ENCODE assay signal across 14 mouse cellular contexts in the genomic region with DNA sequence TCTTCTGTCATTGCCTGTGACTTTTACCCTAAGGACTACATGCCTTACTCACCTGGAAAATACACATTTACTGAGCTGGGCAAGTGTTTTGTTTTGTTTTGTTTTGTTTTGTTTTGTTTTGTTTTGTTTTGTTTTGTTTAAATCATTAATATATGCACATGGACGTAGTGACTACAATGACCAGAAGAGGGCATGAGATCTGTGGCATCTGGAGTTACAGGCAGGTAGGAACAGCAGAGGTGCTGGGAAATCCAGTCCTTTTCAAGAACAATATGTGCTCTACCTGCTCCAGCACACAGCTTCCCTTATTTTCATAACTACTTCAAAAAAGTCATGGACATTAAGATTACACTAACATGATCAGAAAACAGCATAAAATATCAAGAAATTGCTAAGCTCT.
A peak's percentile ranks its signal among the peaks of the same experiment; 100 is the strongest.
DNase-seq lines count a peak whose midpoint lies in the region; ATAC-seq and TF ChIP-seq lines count a peak whose summit lies in the region.
"Had no signal": no experiment of that assay in that cellular context is flagged by ENCODE, and none has a peak within 500 bp of the region (broad histone marks: within the 10 kb centered on the region; RNA-seq: fewer than 3 reads in every experiment).

No protein-coding gene starts in this region.

- H3K4me3 ChIP-seq in kidney, embryonic 15.5 days (replicated peaks), result no peak overlapping the region
- no peak overlapping the region for H3K4me3 ChIP-seq in midbrain, postnatal 0 days (ENCODE audit: low read depth, low read length)
- no peak overlapping the region for H3K4me3 ChIP-seq in midbrain, embryonic 10.5 days
- H3K4me3 ChIP-seq: midbrain, embryonic 12.5 days had no signal

- H3K36me3 ChIP-seq in kidney, embryonic 15.5 days, result no peaks in the 10 kb centered on the region
- H3K36me3 ChIP-seq in midbrain, postnatal 0 days (ENCODE audit: insufficient read depth, low read length), result no peaks in the 10 kb centered on the region
- H3K36me3 ChIP-seq in midbrain, embryonic 10.5 days, result no peaks in the 10 kb centered on the region
- H3K36me3 ChIP-seq: midbrain, embryonic 12.5 days had no signal

- no peaks in the 10 kb centered on the region for H3K4me1 ChIP-seq in kidney, embryonic 15.5 days
- H3K4me1 ChIP-seq in midbrain, postnatal 0 days (ENCODE audit: insufficient read depth, low read length), result no peaks in the 10 kb centered on the region
- no peaks in the 10 kb centered on the region for H3K4me1 ChIP-seq in midbrain, embryonic 10.5 days
- H3K4me1 ChIP-seq: midbrain, embryonic 12.5 days had no signal

- TF ChIP-seq CTCF in midbrain, postnatal 0 days (IDR thresholded peaks at IDR 0.05), result peak; percentile 15; the same call in 1 of the 2 replicates

- WGBS in kidney, embryonic 15.5 days, result 80% methylated on average over 1 of the region's 1 CpGs
- WGBS in midbrain, postnatal 0 days, result 68% methylated on average over 1 of the region's 1 CpGs
- 70% methylated on average over 1 of the region's 1 CpGs for WGBS in midbrain, embryonic 10.5 days

- peak; percentile 13 to 39 for DNase-seq in kidney, postnatal 36 days
- no peak for DNase-seq in midbrain, postnatal 0 days (ENCODE audit: low spot score)
- DNase-seq in midbrain, embryonic 10.5 days (ENCODE audit: low spot score), result no peak
- DNase-seq in ZHBTc4 (ENCODE audit: low read depth, low spot score), result peak; percentile 15
- DNase-seq in adrenal gland, postnatal 10 days, result no peak
- no peak for DNase-seq in embryo, embryonic 10.5 days (ENCODE audit: low spot score)
- DNase-seq: cerebellum, adult 18-20 months; gastrocnemius, postnatal 14 days; kidney, adult 18-20 months; thymus, adult 2 months had no signal

- ATAC-seq in kidney, embryonic 15.5 days (replicated peaks; ENCODE audit: low FRiP score), result no peak
- no peak for ATAC-seq in midbrain, postnatal 0 days (ENCODE audit: low FRiP score)
- ATAC-seq: forebrain, embryonic 16.5 days had no signal

- H3K9ac ChIP-seq in kidney, embryonic 15.5 days, result no peak overlapping the region
- H3K9ac ChIP-seq in midbrain, postnatal 0 days (replicated peaks; ENCODE audit: low read length, poor library complexity, severe bottlenecking), result no peak overlapping the region
- H3K9ac ChIP-seq: midbrain, embryonic 12.5 days had no signal

- H3K9me3 ChIP-seq in kidney, embryonic 15.5 days (replicated peaks), result no peaks in the 10 kb centered on the region
- H3K9me3 ChIP-seq in midbrain, postnatal 0 days (ENCODE audit: low read length), result no peaks in the 10 kb centered on the region
- no peaks in the 10 kb centered on the region for H3K9me3 ChIP-seq in midbrain, embryonic 10.5 days (replicated peaks)
- H3K9me3 ChIP-seq: midbrain, embryonic 12.5 days had no signal

- H3K27ac ChIP-seq in kidney, embryonic 15.5 days, result no peak overlapping the region
- H3K27ac ChIP-seq in midbrain, postnatal 0 days (ENCODE audit: low read depth, low read length), result no peak overlapping the region
- H3K27ac ChIP-seq in midbrain, embryonic 10.5 days (replicated peaks), result no peak overlapping the region
- H3K27ac ChIP-seq: midbrain, embryonic 12.5 days had no signal

- no peaks in the 10 kb centered on the region for H3K27me3 ChIP-seq in kidney, embryonic 15.5 days
- no peaks in the 10 kb centered on the region for H3K27me3 ChIP-seq in midbrain, postnatal 0 days (ENCODE audit: insufficient read depth, low read length)
- no peaks in the 10 kb centered on the region for H3K27me3 ChIP-seq in midbrain, embryonic 10.5 days (ENCODE audit: low read depth, poor library complexity, severe bottlenecking)
- H3K27me3 ChIP-seq: midbrain, embryonic 12.5 days had no signal

- no peak overlapping the region for H3K4me2 ChIP-seq in kidney, embryonic 15.5 days
- H3K4me2 ChIP-seq in midbrain, postnatal 0 days (ENCODE audit: low read depth, low read length, poor library complexity, severe bottlenecking), result no peak overlapping the region
- H3K4me2 ChIP-seq: heart, embryonic 11.5 days; midbrain, embryonic 12.5 days had no signal

Comparison
In these comparisons a context has a peak if more than half of its experiments do, and no peak if none do; other contexts are left out.
1. DNase-seq: peak in kidney, postnatal 36 days (2 of 2) and ZHBTc4 (single experiment); none in midbrain, postnatal 0 days (single experiment), midbrain, embryonic 10.5 days (single experiment), adrenal gland, postnatal 10 days (single experiment) and embryo, embryonic 10.5 days (single experiment).